Mouse (Mus musculus) left cerebral cortex, adult 8-10 months (tissue): Measurements from ENCODE around the gene Dpp6. TPM values are rescaled to one million over a fixed set of nuclear protein-coding genes. Genes with fewer than 3 reads are reported as not detected.
A peak's percentile ranks its signal among the peaks of the same experiment; 100 is the strongest.

ENCODE experiments used
- DNase-seq, 2 experiments: peaks; one replicate each; pipeline ENCODE4 v3.0.0; 2022; ENCODE audit warnings: low spot score in 2 of 2
- total RNA-seq, 4 experiments: library from RNA; stranded (reverse); gene quantifications; 2 replicates each; pipeline ENCODE4 v1.2.4; 2022

The Dpp6 gene
- total RNA-seq, 4 experiments from 2014 or later, result 164 to 183 (median 169) TPM

- no peak for DNase-seq
Measured at GRCm38 (mm10) chr5:27658569-27658968, 841.6 kb downstream of the Dpp6 start.

- DNase-seq, result no peak
Measured at GRCm38 (mm10) chr5:27659019-27659418, 842.0 kb downstream of the Dpp6 start.

DNA sequence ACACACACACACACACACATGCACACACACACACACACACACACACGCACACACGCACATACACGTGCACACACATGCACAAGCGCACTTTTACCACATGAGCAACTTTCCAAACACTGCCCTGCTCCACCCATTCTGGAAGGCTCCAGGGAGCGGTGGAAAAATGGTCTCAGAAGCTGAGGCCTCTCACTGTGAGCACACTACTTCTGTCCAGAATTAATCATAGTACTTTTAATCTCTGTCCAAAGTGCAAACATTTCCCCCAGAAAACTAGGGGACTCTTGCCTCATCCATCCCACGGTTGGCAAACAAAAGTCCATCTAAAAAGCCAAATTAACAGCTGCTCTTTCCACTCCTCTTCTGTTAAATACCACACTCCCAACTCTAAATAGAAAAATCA is 842.8 kb downstream of the Dpp6 start:
- no peak for DNase-seq

DNA sequence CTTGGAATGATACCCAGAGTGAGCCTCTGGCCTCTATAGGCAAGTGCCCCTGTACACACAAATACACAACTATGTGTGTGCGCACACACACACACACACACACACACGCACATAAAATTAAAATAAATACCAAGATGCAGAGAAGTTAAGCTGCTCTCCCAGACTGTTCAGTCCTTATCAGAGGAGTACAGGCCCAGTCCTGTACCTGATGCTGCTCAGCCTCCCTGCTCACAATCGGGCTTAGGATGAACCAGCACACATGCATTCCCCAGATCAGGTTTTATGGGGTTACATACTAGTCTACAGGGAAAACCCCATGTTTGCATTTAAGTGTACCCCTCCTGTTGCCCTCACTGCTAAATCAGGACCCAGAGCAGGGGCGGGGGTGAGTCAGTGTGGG is 847.1 kb downstream of the Dpp6 start:
- DNase-seq, result no peak

- DNase-seq, result no peak
Measured at GRCm38 (mm10) chr5:27671487-27671886, 854.5 kb downstream of the Dpp6 start.

DNA sequence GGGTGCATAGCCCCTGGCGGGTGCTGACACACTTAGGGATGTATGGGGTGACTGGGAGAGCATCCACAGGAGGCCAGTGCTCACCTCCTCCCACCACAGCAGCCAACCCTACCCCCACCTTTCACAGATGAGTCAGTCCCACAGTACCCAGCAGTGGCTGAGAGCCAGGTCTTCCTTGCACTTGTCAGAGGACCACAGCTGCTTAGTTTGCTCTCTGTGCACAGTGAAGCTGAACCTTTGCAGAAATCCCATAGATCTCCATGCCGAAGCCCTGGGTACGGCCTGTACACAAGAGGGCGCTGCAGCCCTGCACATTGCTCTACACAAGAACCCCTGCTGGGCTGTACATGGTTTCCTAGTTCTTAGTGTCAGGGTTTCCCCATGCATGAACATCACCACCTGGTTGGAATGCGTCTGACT is 860.3 kb downstream of the Dpp6 start:
- peak; percentile 48 to 83 for DNase-seq

GRCm38 (mm10) chr5:27679151-27679550 is 862.1 kb downstream of the Dpp6 start:
- no peak for DNase-seq

- no peak for DNase-seq
Measured at GRCm38 (mm10) chr5:27680476-27680875, 863.5 kb downstream of the Dpp6 start.

DNA sequence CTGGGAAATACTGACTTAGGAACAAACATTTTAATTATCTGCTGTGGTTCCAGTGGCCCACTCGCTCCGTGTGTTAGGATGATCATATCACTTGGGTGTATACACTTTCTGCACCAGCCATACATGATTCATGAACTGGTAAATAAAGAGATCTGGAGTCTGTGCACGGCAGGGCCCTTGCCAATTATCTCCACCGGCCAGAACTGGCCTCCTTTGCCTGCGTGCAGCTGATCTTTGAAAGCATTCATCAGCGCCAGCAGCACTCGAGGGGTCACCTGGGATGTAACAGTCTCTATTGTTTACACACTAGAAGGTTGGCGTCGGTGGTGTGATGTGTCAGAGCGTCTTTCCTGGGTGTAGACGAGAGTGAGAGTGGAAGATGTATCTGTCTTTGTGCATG is 868.2 kb downstream of the Dpp6 start:
- DNase-seq, result no peak

DNA sequence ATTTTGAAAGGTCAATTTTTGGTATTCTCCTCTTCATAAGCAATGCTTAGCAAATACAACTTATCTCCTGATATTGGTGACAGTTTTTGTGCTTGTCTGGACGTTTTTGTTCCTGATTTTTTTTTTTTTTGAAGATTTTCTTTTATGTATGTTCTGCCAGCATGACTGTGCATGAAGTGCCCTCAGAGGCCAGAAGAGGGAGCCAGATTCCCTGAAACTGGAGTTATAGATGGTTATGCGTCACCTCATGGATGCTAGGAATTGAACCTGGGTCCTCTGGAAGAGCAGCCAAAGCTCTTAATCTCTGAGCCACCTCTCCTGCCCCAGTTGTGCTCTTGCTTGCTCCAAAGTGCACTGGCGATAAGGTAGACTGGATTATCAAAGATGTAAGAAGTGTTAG is 868.9 kb downstream of the Dpp6 start:
- no peak for DNase-seq

GRCm38 (mm10) chr5:27687311-27687710 is 870.3 kb downstream of the Dpp6 start:
- DNase-seq, result no peak

- DNase-seq, result no peak
Measured at GRCm38 (mm10) chr5:27702482-27702881, 885.5 kb downstream of the Dpp6 start.

- no peak for DNase-seq
Measured at GRCm38 (mm10) chr5:27705020-27705419, 888.0 kb downstream of the Dpp6 start.

DNA sequence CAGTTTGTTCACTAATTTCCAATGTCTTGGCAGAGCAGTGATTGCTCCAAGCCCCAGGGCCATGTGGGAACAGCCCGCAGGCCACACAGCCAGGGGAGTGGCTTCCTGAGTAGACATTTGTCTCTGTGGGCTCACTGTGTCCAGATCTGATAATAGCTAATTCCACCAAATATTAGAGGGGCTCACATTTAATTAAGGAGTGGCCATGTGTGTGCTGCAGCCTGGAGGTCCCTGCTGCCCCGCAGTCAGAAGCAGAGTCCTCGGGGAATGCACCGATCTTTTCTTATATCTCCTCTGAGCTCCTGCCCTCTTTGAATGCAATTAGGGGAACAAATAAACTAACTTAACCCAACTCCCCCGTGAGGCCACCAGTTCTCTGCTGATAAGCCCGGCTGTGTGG is 889.5 kb downstream of the Dpp6 start:
- DNase-seq, result no peak

GRCm38 (mm10) chr5:27707283-27707682 is 890.3 kb downstream of the Dpp6 start:
- no peak for DNase-seq

GRCm38 (mm10) chr5:27708209-27708608 is 891.2 kb downstream of the Dpp6 start:
- no peak for DNase-seq

- no peak for DNase-seq
Measured at GRCm38 (mm10) chr5:27711461-27712192, 894.6 kb downstream of the Dpp6 start.

- no peak for DNase-seq
Measured at GRCm38 (mm10) chr5:27714356-27714755, 897.4 kb downstream of the Dpp6 start.

DNA sequence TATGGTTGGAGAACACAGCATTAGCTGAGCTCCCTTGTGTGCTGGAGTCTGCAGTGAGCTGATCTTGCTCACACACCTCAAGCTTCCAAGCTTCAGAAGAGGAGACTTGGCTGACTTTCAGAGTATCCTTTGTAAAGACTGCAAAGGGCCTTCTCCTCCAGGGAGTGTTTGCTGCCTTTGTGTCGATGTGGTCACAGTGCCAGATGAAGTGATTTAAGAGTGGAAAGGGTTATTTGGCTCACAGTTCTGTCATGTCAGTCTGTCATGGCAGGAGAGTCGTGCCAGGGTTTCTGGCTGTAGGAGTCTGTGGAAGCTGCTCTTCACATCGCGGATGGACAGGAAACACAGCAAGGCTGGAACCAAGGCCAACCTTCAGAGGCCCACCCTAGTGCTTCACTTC is 899.0 kb downstream of the Dpp6 start:
- no peak for DNase-seq

DNA sequence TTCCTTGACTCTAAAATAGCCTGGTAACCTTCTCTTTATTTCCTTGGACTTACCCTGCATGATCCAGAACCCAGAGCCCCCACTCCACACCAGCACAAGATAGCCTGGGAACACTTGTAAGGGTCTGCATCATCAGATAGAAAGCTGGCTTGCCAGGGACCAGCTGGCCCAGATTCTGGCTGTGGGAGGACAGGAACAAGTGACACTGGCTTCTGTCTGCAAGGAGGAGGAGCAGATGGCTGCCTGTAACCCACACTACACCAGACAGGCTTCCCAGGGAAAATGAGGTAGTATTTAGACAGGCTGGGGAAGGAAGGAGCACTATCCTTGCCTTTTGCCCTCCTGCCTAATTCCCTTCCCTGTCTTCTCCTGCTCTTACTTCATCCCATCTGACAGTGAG is 900.3 kb downstream of the Dpp6 start:
- DNase-seq, result peak in 1 of 2 experiments; percentile 72

GRCm38 (mm10) chr5:27719311-27719710 is 902.3 kb downstream of the Dpp6 start:
- no peak for DNase-seq

DNA sequence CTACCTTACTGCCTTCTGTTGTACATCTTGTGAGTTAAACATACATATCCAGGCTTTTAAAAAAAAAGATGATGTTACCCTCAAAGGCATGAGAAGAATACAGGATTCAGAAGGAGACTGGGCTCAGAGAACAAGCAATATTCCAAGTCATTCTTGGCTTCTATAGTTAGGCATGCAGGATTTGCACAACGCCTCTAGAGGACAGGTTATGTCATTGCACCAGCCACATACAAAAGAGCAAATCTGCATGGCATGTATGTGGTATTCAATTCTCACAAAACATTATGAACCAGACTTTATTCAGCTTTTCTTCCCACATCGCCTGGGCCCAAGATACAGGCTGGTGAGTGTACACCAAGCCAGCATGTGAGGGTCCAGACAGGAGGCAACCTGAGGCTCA is 907.5 kb downstream of the Dpp6 start:
- no peak for DNase-seq

DNA sequence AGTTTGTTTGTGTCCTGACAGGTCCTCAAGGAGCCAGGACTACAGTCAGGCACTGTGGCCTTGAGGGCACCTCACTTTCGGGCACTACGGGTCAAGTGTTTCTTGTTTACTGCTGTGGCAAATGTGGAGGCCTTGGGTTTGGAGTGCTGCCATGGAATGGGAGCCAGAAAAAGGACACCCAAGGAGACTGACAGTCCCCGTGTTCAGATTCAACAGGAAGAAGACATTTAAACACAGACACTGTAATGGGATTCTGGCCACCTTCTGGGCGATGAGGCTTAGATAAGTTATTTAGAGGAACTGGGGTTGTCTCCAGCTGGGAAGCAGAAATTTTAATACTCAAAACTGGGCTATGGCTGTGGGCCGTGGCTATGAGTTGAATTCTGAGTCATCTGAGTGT is 913.7 kb downstream of the Dpp6 start:
- peak in 1 of 2 experiments; percentile 31 for DNase-seq

- no peak for DNase-seq
Measured at GRCm38 (mm10) chr5:27731392-27731791, 914.4 kb downstream of the Dpp6 start.
